Mouse (Mus musculus) NIH3T3 (cell line): Measurements from ENCODE around the gene Gimap7.

Experiments used
- DNase-seq: peaks from one replicate; pipeline ENCODE4 v3.0.0-alpha.2; 2012; ENCODE audit warnings: low read depth

Gimap7 gene

DNA sequence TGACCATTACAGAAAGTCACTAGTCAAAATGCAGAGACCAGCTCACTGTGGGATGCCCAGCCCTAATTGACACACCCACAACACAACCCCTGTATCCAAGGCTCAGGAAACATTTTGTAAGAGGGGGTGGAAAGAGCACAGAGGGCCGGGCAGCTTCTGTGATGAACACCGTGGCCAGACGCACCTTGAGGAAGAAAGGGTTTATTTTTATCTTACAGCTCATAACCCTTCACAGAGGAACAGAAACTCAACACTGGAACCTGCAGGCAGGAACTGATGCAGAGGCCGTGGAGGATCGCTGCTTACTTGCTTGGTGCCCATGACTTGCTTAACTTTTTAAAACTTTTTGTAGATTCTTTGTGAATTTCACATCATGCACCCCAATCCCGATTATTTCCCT is 25.5 kb upstream of the Gimap7 start:
- DNase-seq: no peak

DNA sequence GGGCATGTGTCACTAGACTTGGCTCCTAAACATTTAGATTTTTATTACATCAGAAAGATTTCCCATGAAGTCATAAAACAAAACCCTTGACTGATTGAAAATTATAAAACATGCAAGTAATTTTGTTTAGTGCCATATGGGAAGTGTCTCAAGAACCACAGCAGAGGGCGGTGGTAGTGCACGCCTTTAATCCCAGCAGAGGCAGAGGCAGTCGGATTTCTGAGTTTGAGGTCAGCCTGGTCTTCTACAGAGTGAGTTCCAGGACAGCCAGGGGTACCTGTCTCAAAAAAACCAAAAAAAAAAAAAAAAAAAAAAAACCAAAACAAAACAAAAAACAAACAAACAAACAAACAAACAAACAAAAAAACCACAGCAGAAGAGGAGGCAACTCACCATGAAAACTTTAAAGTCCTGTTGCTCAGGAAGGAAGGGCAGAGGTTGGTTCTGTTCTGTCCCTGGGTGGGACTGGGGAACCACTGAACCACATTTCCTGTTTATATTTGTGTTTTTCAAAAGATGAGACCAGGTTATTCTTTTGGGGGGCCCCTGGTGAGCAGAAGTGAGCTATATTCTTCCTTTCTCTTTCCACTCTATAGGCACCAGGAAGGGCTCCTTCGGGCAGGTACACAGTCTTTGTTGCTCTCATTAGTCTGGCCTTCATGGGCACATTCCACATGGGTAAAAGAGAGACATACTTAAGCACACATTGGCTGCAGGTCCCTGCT is 21.4 kb upstream of the Gimap7 start:
- DNase-seq: no peak

DNA sequence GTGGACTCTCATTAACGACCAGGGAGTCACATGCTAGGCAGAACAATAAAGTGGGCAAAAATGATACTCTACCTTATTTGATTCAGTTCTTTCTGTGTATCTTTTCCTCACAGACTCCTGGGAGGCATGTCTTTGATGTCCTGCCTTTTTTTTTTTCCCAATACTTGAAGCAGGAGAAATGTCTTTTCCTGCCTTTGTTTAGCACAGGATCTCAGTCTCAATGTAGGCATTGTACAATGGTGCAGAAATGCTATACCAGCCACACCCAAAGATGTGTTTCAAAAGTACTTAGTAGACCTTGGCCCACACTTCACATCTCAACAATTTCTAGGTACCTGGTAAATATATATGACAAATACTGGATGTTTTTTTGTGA is 20.9 kb upstream of the Gimap7 start:
- DNase-seq: no peak

DNA sequence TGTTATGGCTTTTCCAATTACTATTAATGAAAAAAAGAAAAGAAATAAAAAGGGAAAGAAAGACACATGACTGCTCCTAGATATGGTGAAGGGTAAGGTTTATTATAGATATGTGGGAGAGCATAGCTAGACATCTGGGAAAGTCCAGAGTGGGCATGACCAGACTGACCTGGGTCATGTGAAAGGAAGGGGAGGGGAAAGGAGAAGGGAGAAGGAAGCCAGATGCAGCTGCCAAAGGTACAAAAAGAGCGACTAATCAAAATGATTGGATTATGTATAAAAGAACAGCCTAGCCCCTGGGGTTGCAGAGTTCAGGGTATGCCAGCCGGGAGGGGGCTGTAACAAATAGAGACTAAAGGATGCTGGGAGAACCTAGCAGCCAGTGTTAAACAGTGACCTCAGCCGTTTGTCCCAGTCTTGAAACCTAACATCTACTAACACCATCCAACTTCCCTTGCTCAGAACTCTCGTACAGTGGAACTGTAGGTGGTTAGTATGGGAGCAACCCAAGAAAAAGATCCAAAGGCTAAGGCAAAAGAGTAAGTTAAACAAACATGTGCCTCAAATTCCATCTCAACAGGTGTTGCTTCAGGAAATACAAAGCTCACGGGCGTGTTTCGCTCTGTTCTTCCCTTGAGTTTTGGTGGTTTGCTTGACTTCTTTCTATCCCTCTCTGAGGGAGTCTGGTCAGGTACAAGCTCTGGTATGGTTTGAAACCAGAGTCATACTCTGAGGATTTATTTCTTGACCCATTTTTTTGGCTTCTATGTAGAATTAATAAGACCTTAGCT is 20.2 kb upstream of the Gimap7 start:
- no peak for DNase-seq

DNA sequence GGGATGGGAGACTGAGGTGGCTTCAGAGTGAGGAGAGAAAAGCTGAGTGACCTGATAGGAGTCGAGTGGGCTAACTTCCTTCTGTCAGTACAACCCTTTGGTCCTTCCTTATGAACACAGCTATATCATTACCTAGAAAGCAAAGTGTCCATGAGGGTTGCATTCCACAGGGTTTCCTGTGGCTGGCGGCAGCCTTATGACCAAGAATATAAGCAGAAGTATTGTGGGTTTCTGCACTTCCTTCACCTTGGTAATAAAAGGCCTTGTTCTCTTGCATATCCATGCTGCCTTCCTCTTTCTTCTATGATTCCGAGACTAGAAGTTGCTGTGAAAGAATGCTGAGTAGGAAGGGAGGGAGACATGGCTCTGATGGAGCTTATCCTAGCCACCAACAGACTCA is 19.5 kb upstream of the Gimap7 start:
- no peak for DNase-seq

DNA sequence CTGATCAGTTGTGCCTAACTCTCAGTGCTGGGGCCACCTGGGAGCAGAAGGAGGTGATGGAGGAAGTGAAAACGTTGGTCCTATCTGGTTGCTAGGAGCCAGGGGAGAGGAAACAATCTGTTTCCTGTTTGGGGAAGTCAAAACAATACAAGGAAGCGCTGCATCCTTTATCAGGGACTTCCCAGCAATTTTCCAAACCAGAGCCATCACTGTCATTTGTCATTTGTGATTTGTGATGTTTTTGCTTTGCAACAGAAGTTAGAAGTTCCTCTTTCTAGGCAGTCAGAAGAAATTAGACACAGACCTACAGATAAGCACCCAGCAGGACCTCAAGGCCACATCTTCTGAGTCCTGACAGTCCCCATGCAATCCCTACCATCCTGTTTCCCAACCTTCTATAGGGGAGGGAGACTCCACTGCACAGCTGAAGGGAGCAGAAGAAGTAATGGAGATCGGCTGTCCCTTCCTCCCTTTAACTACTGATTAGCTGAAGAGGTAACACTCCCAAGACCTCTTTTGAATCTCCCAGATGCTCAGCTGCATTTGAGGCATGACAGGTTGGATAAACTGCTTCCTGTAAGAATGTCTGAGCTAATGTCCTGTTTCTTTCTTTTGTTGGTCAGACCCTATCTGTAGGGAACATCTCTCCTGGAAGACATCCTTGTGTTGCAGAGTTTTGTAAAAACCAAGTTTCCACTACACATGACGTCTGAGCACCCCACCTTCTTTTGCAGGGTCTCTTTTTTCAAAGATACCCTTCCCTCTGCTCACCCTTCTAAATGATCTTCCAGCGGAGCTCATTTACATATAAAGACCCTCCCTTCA is 18.0 kb upstream of the Gimap7 start:
- DNase-seq: no peak

DNA sequence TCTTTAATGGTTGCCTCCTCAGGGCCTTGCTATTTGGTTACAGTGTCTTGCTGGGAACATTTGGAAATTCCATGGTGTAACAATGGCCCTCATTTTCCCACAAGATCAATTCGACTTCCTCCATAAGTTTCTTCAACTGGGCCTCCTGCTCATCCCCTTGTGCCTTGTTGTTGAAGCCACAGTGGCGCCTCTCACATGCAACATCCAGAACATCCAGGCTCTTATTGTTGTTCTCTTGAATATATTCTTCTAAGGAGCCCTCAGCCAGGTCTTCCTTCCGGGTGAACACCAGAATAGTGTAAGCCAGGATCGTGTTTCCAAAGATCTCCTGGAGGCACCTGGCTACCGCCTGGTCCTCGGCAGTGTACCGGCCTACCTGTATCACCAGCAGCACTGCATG is 16.3 kb upstream of the Gimap7 start:
- DNase-seq: no peak

DNA sequence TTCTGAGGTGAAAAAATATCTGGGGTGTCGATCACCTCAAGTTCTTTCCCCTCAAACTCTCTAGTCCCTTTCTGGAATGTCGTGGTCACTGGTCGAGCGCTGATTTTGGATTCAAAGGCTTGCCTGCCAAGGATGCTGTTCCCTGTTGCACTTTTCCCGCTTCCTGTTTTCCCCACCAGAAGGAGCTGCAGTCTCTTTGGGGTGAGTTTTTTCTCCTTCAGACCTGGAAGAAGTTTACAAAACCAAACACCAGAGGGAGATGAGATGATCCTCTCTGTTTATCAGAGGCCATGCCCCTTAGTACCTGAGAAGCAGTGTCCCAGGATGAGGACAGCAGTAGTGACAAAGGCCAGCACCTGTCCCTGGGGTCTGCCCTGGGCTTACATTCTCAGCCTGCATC is 15.8 kb upstream of the Gimap7 start:
- DNase-seq: no peak

DNA sequence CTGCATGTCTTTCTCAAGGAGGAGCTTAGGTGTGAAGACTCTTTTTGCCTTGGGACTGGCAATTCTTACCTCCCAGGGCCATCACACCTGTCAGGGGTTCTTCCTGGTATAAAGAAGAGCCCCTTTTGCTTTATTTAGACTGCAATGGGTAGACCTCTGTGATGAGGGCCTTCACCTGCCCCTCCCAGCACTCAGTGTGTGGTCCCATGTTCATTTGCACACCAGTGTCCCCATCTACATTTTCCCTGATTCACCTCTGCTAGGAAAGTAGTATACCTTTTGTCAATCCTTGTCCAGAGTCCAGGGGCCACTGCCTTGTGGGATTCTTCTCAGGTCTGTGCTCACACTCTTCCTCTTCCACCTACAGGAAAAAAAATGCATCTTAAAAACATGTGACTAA is 14.3 kb upstream of the Gimap7 start:
- no peak for DNase-seq

DNA sequence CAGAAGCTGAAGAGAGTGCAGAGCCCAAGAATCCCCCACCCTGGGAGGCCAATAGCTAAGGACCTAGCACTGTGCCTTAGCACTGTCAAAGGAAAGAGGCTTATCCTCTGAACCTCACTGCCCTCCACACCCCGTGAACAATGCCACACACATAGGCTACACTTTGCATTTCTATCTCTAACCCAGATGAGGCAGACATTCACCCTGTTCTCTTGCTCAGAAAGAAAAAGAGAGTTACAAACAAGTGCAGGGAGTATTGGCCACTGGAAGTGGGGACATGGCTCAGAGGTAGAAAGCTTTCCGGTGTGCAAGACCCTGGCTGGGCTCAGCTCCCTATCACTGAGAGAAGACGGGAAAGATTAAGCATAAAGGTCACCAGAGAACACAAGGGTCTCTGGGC is 12.3 kb upstream of the Gimap7 start:
- no peak for DNase-seq

DNA sequence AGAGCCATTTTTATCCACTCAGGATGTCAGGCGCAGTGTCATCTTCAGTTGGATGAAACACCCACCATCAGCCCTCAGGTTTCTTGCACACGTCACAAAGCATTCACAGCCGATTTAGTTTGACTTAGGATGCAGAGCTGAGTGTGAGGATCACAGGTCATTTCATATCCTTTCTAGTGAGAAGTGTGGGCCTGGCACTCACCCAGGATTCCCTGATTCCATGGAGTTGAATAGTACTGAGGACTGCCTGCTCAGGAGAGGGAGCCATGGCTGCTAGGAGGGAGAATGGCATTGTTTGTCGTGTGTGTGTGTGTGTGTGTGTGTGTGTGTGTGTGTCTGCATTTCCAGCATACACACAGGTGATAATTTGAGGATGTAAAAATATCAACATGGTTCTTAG is 1.9 kb downstream of the Gimap7 start:
- no peak for DNase-seq

DNA sequence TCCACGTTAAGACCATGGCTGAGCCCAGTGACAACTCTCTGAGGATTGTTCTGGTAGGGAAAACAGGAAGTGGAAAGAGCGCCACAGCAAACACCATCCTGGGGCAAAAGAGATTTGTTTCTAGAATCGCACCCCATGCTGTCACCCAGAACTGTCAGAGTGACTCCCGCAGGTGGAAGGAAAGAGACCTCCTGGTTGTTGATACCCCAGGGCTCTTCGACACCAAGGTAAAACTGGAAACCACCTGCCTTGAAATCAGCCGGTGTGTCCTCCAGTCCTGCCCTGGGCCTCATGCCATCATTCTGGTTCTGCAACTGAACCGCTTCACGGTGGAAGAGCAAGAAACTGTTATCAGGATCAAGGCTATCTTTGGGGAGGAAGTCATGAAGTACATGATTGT is 5.0 kb downstream of the Gimap7 start:
- DNase-seq: no peak

DNA sequence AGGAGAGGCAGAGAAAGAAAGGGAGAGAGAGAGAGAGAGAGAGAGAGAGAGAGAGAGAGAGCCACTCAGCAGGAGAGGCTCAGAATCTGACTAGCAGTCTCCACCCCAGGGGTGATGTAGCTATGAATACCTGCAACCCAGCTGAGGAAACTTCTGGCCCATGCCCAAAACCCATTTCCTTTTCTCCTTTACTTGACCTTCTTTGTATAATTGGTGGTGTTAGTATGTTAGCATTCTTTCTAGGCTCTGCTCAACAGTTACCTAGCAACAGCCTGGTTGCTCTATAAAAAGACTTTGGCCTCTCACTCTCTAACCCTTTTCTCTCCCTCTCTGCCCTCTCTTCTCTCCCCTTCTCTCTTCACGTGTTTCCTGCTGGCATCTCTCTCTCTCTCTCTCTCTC is 7.1 kb downstream of the Gimap7 start:
- no peak for DNase-seq

DNA sequence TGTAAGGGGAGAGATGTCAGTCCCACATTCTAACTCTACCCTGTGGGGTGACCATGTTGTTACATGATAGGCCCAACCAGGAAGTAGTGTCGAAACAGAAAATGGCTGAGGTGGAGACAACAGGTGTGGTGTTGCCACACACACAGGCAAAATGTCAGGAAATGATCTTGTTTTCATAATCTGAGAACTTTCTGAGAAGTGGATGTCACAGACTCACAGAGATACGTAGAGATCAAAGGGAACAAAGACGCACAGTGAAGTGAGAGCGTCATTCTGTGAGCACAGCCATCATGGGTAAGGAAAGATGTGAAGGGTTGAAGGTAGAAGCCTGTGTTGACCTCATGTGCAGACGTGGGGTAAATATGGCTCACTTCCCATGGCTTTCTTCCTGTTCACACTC is 9.3 kb downstream of the Gimap7 start:
- DNase-seq: no peak

DNA sequence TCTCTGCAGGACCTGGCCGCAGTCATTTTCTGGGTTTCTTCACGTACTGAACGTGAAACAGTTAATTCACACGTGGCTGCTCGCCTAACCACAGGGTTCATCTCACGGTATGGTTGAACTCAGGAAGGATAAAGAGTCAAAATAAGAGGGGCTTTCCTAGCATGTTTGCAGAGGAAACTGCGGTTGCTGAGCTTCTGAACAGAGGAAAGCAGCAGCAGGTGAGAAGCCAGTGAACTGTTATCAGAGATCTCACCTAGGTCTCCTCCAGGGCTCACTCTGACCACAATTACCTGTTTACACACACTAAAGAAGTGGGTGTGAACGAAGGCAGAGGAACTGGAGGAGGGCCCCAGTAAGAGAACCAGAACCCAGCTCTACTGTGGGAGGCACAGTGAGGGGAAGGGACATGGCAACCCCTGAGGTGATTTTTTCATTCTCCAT is 14.5 kb downstream of the Gimap7 start:
- DNase-seq: no peak

DNA sequence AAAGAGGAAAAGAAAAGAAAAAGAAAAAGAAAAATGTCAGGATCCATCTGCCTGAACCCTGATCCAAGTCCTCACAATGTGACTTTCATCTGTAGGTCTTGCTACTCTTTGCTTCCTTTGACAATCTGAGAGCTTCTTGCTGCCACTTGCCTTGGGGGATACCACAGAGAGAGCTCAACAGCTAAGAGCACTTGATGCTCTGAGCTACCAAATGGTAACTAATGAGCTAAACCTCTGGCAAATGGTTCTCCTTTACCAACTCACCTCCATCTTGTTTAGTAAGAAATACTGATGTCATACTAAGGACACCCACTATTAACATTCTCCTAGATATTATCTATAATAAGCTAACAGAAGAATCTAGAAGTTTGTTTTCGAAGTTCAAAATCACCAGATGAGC is 15.2 kb downstream of the Gimap7 start:
- DNase-seq: no peak

DNA sequence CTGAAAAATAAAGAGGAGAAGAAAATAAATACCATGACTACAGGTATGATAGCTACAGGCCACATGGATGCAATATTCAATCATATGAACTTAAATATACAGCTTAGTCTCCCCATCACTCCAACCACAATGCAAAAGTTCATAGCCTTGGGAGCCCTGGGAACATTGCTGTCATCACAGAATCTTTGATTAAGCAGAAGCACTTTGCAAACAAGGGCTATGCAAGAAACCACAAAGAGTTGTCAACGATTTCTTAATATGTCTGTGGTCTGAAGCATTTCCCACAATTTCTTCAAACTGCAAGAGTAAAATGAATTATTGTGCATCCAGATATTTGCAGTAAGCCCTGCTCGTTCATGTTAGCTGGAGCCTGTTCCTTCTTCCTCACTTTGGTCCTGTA is 18.6 kb downstream of the Gimap7 start:
- no peak for DNase-seq

DNA sequence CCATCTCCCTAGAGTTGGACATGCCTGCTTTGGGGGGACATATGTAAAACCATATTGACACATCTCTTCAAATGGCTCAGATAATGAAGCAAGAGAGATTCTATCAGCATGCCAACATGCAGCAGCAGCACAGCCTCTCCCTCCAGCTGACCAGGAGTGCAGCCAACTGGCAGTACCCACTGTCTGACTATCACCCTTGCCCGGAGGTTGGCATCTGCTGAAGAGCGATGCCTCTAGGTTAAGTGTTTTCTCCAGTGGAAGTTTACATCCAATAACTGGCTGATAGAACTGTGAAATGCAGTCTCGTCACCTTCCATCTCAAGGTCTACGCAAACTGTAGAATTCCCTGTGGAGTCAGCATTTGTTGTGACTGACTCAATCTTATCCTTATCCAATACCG is 19.3 kb downstream of the Gimap7 start:
- no peak for DNase-seq

DNA sequence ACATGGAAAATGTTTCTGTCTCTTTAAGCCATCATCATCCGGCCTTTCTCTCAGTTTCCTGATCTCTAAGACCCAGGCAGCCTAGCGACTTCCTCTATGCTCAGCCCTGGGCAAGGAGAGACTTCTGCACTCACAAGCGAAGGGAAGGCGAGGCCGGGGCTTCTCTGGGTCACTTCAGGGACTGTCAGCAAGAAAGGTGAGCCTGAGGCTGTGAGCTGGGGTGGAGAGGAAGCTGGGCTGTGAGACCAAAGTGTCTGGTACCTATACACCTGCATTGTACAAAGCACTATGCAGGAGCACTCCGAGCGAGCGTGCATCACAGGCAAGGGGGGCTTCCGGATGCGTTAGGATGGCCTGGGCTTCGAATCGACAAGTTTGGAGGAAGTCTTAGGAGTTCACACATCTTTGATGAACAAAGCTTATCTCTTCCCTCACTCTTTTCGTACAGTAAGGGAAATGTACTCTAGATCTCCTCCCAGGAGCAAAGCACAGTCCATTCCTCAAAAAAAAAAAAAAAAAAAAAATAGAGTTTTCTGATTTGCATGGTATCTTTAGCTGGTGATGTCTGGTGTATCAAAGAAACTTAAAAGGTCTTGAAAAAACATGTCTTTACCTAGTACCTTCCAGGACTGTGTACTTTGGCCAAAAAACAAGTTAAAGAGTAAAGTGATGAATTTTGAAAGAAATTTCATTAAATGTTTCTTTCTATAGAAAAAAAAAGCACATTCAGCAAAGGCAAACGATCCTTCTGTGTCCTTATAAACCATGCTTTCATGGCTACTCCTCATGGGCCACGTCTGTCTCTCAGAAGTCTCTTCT is 20.7 kb downstream of the Gimap7 start, which contains the start of gene Gimap1:
Gene Gimap1 (plus strand): TSS at position 94 of the 819 bp plus-strand sequence.
- DNase-seq: no peak

DNA sequence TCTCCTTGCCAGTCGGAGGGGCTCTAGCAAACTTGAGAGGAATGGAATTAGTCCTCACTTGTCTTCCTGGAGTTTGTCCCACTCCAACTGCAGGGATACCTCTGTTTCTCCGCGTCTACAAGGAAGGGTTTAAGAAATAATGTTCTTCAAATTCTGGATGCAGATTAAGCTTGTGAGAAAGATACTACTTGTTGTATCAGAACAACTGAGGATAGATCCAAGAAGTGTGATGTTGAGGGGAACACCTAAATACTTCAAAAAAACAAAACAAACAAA is 21.3 kb downstream of the Gimap7 start:
- no peak for DNase-seq

DNA sequence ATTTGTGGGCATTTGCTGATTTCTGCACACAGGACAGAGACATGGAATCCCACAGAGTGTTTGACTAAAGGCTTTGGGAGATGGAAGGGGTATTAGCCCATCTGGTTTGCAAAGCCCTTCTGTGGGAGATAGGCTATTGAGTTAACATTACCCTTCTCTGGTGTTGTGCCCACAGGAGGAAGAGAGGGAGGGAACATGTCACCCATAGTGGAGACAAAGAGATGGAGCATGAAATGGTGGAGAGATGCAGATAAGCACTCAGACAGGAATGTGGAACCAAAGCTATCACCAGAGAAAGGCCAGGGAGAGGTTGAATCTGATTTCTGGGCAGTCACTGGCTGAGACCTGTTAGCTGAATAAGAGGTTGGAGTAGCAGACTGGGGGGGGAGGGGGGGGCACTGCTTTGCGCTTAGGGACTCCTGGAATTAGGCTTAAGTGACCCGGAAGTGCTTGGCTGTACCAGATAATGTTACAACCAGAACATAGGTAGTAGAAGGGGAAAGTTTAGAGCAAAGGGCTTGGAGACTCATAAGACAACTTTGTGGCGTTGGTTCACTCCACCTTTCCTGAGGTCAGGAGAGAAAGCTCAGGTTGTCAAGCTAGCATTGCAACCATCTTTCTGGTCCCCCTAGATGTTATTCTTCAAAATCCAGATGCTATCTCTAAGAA is 22.2 kb downstream of the Gimap7 start:
- DNase-seq: no peak

DNA sequence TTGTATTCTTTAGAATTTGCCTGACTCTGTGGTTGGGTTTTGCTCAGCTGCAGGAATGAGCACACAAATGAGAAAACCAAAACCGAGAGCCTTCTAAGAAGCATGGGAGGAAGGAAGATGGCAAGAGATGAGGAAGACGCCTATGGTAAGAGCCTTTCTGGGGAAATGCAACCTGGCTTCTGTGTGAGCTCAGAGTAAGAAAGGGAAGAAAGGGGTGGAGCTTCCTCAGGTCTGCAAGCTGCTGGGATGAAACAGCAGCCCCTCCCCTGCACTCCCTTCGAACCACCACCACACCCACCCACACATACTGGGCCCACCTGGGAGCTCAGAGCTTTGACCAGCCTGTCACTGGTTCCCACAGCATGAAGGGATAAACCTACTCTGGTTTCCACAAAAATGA is 22.9 kb downstream of the Gimap7 start:
- DNase-seq: no peak
